Mouse (Mus musculus): Measurements from ENCODE around the gene Tsen2. TPM values are rescaled to one million over a fixed set of nuclear protein-coding genes. Genes with fewer than 3 reads are reported as not detected.

Gene Tsen2
- polyA plus RNA-seq, 1 experiment from 2014 or later = 31.3 TPM

DNA sequence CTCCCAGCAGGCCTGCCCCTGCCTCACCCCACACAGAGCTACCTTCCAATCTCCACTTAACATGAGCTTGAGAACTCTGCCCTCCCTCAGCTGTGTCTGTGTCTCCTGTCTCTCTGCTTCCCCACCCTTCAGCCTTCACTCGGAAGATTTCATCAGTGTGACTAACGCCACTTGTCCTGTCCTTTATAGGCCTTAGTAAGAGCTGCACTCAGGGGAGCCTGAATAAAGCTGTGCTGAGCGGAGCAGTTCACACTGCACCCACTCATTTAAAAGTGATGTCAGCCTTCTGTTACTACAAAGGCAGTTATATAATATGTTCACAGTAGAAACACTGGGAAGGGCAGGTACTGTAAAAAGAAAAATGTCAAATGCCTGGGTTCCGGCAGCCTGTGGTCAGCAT is 63.0 kb downstream of the Tsen2 start:
- WGBS = 78% methylated on average over 4 of the region's 4 CpGs
- Histone ChIP-seq H3K4me3 (replicated peaks) (no peak overlapping the region), H3K27ac (no peak overlapping the region)

DNA sequence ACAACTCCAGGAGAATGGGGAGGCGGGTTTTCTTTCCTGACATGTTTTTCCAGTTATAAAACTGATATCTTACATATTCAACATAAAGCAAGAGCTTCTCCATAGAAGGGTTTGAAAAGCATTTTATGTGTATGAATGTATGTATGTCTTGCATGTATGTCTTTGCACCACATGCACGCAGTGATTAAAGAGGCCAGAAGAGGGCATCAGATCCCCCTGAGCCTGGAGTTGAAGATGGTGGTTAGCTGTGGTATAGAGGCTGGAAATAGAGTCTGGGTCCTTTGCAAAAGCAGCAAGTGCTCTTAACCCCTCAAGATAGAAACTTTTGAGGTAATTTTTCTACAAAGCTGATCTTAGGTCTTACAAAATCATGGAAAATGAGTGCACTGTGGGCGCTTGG is 64.7 kb downstream of the Tsen2 start:
- WGBS = 72% methylated on average over 3 of the region's 3 CpGs
- Histone ChIP-seq H3K27me3 (no peaks in the 10 kb centered on the region), H3K9ac (no peak overlapping the region), H3K27ac (no peak overlapping the region), H3K4me3 (replicated peaks) (no peak overlapping the region), H3K4me2 (no peak overlapping the region), H3K36me3 (peaks cover 59% of the 10 kb centered on the region), H3K9me3 (replicated peaks) (no peaks in the 10 kb centered on the region), H3K4me1 (no peaks in the 10 kb centered on the region)
- ATAC-seq (replicated peaks; ENCODE audit: low FRiP score) = no peak

More for the DNA sequence above, 63.0 kb downstream of the Tsen2 start:
- Histone ChIP-seq H3K9ac (no peak overlapping the region), H3K4me2 (no peak overlapping the region), H3K36me3 (peaks cover 44% of the 10 kb centered on the region), H3K4me1 (peaks cover 9% of the 10 kb centered on the region), H3K27me3 (no peaks in the 10 kb centered on the region), H3K9me3 (replicated peaks) (no peaks in the 10 kb centered on the region)
- ATAC-seq (replicated peaks; ENCODE audit: low FRiP score) = no peak

DNA sequence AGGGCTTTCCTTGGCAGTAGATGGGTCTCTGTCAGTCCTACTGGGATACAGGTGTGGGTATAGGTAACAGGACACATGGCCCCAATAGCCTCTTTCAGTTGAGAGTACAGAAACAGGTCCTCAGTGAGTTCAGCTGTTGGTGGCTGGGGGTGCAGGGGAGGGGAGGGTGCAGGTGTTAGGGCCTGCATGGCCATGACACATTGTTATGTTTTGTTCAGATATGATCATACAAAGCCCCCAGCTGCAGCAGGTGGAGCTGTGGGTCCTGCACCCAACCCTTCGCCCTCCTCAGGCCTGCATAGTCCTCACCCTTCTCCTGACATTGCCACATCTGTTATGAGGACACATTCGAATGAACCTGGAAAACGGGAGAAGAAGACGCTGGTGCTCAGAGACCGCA is 65.8 kb downstream of the Tsen2 start:
- Histone ChIP-seq H3K9ac (no peak overlapping the region), H3K4me1 (no peaks in the 10 kb centered on the region), H3K36me3 (peaks cover 71% of the 10 kb centered on the region), H3K4me2 (no peak overlapping the region), H3K9me3 (replicated peaks) (no peaks in the 10 kb centered on the region), H3K27ac (no peak overlapping the region), H3K27me3 (no peaks in the 10 kb centered on the region), H3K4me3 (replicated peaks) (no peak overlapping the region)
- ATAC-seq (replicated peaks; ENCODE audit: low FRiP score) = no peak
- 95% methylated on average over 5 of the region's 5 CpGs for WGBS

DNA sequence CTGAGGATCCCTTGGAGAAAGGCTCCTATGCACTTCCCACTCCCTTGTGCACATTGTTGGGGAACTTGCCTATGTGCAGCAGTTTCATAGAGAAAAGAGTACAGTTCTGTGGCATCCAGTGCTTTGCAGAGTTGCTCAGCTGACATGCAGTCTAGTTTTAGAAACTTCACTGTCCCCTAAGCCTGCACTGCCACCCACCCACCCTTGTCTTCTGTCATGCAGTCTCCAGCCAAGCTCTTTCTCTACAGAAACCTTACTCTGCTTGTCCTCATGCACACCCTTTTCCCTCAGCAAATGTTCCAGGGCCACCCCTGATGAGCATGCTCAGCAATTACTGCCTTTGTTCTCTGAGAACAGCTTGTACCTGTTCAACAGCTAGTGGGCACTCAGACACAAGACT is 69.3 kb downstream of the Tsen2 start:
- no peak overlapping the region for H3K9ac ChIP-seq
- no peak overlapping the region for H3K4me2 ChIP-seq
- peaks cover 97% of the 10 kb centered on the region for H3K36me3 ChIP-seq
- H3K9me3 ChIP-seq (replicated peaks) = no peaks in the 10 kb centered on the region
- no peak overlapping the region for H3K4me3 ChIP-seq (replicated peaks)
- H3K27ac ChIP-seq = no peak overlapping the region
- ATAC-seq (replicated peaks; ENCODE audit: low FRiP score) = no peak
- no peaks in the 10 kb centered on the region for H3K4me1 ChIP-seq
- H3K27me3 ChIP-seq = no peaks in the 10 kb centered on the region

DNA sequence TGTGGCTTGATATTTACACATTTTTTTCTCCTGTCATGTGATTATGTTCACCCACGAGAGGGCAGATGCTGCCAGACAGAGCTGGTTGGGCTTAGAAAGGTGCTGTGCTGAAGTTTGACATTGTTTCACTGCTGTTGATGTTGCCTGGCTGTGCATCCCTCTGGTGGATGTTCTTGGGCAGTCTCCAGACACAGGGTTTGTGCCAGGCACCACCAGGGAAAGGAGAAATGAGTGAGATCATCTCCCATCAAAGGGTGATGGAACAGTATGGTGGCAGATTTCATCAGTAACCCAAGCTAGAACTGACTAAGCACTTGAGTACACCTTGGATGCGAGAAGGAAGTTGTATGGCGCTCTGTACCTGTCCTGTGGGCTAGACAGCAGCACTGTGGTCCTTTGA is 71.5 kb downstream of the Tsen2 start:
- Histone ChIP-seq H3K4me2 (no peak overlapping the region), H3K27ac (no peak overlapping the region), H3K4me1 (no peaks in the 10 kb centered on the region), H3K4me3 (replicated peaks) (no peak overlapping the region), H3K9ac (no peak overlapping the region), H3K9me3 (replicated peaks) (no peaks in the 10 kb centered on the region), H3K36me3 (peaks cover 98% of the 10 kb centered on the region), H3K27me3 (no peaks in the 10 kb centered on the region)
- WGBS = 88% methylated on average over 3 of the region's 3 CpGs
- no peak for ATAC-seq (replicated peaks; ENCODE audit: low FRiP score)

DNA sequence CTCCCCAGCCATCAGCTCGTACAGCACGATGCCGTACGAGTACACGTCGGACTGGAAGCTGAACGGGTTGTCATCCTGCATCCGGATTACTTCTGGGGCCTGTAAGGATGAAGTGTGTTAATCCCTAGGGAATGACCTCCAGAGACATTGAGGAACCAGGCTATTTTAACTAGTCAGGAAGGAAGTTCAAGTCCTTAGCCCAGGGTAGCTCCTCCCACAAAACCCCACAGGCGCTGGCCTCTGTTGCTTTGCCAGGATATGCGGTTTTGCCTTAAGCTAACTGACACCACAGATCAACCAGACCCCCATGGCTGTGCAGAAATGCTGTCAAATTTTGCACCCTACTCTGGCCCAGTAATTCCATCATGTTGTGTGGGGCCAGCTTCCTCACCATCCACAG is 75.4 kb downstream of the Tsen2 start:
- no peak overlapping the region for H3K9ac ChIP-seq
- no peak overlapping the region for H3K4me2 ChIP-seq
- H3K9me3 ChIP-seq (replicated peaks) = no peaks in the 10 kb centered on the region
- no peak overlapping the region for H3K27ac ChIP-seq
- 72% methylated on average over 10 of the region's 10 CpGs for WGBS
- H3K4me3 ChIP-seq (replicated peaks) = no peak overlapping the region
- no peaks in the 10 kb centered on the region for H3K27me3 ChIP-seq
- 0 out of 2 replicates have a peak, but pooled peaks have one; percentile 36 for ATAC-seq (replicated peaks; ENCODE audit: low FRiP score)
- no peaks in the 10 kb centered on the region for H3K4me1 ChIP-seq
- H3K36me3 ChIP-seq = peaks cover 99% of the 10 kb centered on the region

DNA sequence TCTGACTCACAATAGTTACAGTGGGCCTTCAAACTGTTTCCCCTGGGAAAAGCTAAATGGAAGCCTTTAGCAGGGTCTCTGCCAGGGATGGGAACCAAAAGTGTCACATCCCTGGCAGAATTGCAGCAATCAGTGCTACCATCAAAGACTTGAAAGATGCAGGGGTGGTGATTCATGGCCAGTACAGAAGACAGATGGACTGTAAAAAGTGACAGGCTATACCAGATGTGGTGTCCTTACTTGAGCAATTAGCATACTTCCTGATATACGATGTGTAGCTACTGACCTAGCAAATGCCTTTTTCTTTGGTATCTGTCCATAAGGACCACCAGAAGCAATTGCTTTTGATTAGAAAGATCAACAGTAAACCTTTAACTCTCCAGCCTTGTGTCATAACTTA is 76.5 kb downstream of the Tsen2 start:
- no peak for ATAC-seq (replicated peaks; ENCODE audit: low FRiP score)
- H3K27ac ChIP-seq = no peak overlapping the region
- no peaks in the 10 kb centered on the region for H3K4me1 ChIP-seq

DNA sequence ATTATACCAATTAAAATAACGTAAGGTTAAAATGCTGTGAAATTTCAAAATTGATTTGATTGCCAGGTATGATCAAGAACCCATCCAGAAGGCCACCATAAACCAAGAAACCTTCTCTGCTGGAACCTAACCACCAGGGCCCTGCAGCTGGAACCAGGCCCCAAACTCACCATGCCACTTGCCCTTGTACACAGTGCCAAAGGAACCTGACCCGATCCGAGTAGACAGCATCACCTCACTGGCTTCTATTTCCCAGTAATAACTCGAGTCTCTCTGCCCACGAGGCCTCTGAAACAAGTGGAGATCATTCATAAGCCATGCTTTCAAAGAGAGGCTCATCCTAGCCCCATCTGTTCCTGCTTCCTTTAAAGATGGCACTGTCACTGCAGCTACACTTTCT is 81.7 kb downstream of the Tsen2 start:
- no peaks in the 10 kb centered on the region for H3K4me1 ChIP-seq
- H3K27ac ChIP-seq = no peak overlapping the region
- no peak overlapping the region for H3K4me2 ChIP-seq
- H3K36me3 ChIP-seq = peaks cover 95% of the 10 kb centered on the region
- H3K4me3 ChIP-seq (replicated peaks) = no peak overlapping the region
- no peaks in the 10 kb centered on the region for H3K9me3 ChIP-seq (replicated peaks)
- 90% methylated on average over 5 of the region's 5 CpGs for WGBS
- ATAC-seq (replicated peaks; ENCODE audit: low FRiP score) = no peak
- H3K9ac ChIP-seq = no peak overlapping the region
- H3K27me3 ChIP-seq = no peaks in the 10 kb centered on the region

More for the DNA sequence above, 76.5 kb downstream of the Tsen2 start:
- 29% methylated on average over 1 of the region's 1 CpGs for WGBS
- Histone ChIP-seq H3K4me2 (no peak overlapping the region), H3K27me3 (no peaks in the 10 kb centered on the region), H3K4me3 (replicated peaks) (no peak overlapping the region), H3K36me3 (peaks cover 99% of the 10 kb centered on the region), H3K9ac (no peak overlapping the region), H3K9me3 (replicated peaks) (no peaks in the 10 kb centered on the region)

Other genes starting within 250 kb of the Tsen2 start
- gene Pparg, start 183.7 kb upstream of the Tsen2 start, polyA plus RNA-seq (2015; fragmentation: Nextera tagmentation; extraction: Ambion mirVana) = 5.0 and 5.7 TPM in 2 replicates
- 3.5 and 4.2 TPM in 2 replicates for gene Mkrn2os, start 47.9 kb downstream of the Tsen2 start, polyA plus RNA-seq (2015; fragmentation: Nextera tagmentation; extraction: Ambion mirVana)
- gene Mkrn2, start 57.2 kb downstream of the Tsen2 start, polyA plus RNA-seq (2015; fragmentation: Nextera tagmentation; extraction: Ambion mirVana) = 27.6 and 28.2 TPM in 2 replicates
- 87.0 and 94.9 TPM in 2 replicates for gene Raf1, start 132.0 kb downstream of the Tsen2 start, polyA plus RNA-seq (2015; fragmentation: Nextera tagmentation; extraction: Ambion mirVana)
- gene Tmem40, start 217.7 kb downstream of the Tsen2 start, polyA plus RNA-seq (2015; fragmentation: Nextera tagmentation; extraction: Ambion mirVana) = 1.8 and 2.2 TPM in 2 replicates
- 35.2 and 37.4 TPM in 2 replicates for gene Cand2, start 229.9 kb downstream of the Tsen2 start, polyA plus RNA-seq (2015; fragmentation: Nextera tagmentation; extraction: Ambion mirVana)